Mouse (Mus musculus) brain, embryonic 14.5 days (tissue): ENCODE measurements at regions not wholly inside any gene's neighbourhood (a gene's known extent, or its start where the extent isn't known, plus 50 kb on each side); places are given as distances from the start of the nearest gene placed in this dataset.

Experiments used
- CTCF ChIP-seq: fragments of 200-500 bp; IDR thresholded peaks from 2 replicates; pipeline ENCODE4 v1.5.1; 2012; ENCODE audit warnings: inconsistent platforms, mild to moderate bottlenecking, moderate library complexity, borderline replicate concordance; ENCODE audit not compliant: insufficient read depth, insufficient read length; ENCODE audit errors: extremely low read depth
- POLR2A ChIP-seq: fragments of 200-500 bp; IDR thresholded peaks from 2 replicates; pipeline ENCODE4 v1.6.1; 2012; ENCODE audit warnings: mild to moderate bottlenecking, inconsistent platforms, borderline replicate concordance; ENCODE audit not compliant: poor library complexity, insufficient read depth, insufficient read length, severe bottlenecking; ENCODE audit errors: extremely low read depth

GRCm38 (mm10) chr4:131591456-131591855 is 246.6 kb downstream of the Ptpru start:
- TF ChIP-seq CTCF = no peak
- no peak for TF ChIP-seq POLR2A
